Mouse (Mus musculus) lung, adult 2 months (tissue): ENCODE results near the gene Pik3r5.

Experiments
- CTCF ChIP-seq: fragments of 200-500 bp; IDR thresholded peaks from 2 replicates; pipeline ENCODE4 v1.5.1; 2011; ENCODE audit warnings: mild to moderate bottlenecking, low read length, control low read depth; ENCODE audit not compliant: insufficient read depth
- POLR2A ChIP-seq: fragments of 200-500 bp; IDR thresholded peaks from 2 replicates; pipeline ENCODE4 v1.6.1; 2011; ENCODE audit warnings: low read depth, mild to moderate bottlenecking, control low read depth, low read length, borderline replicate concordance; ENCODE audit errors: extremely low read depth

DNA sequence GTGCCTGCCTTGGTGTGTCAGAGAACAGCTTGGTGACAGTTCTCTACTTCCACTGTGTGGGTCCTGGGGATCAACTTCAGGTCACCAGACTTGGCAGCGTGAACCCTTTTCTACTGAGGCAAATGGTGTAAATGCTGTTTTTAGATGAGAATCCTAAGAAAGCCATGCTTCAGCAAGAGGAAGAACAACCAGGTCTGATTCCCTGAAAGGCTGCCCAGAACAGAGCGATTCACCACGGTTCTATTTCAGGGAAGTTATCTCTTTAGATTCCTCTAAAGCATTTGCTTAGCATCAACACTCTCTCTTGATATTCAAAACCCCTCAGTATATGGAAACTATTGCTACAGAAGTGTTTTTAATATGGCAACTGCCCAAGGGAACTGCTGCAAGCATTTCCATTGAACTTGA is 46.7 kb downstream of the Pik3r5 start:
- TF ChIP-seq CTCF (no peak), POLR2A (no peak)
